Mouse (Mus musculus) thymus, postnatal 0 days (tissue): Measurements from ENCODE around the gene Oog4. TPM values are rescaled to one million over a fixed set of nuclear protein-coding genes. Genes with fewer than 3 reads are reported as not detected.
"Not testable (repeated sequence)": the region's sequence is repeated elsewhere in the genome, so short reads cannot be mapped to it uniquely, and the experiment has no call there.

ENCODE experiments used
- DNase-seq: peaks from one replicate; pipeline ENCODE4 v3.0.0-alpha.2; 2015; ENCODE audit warnings: low spot score
- polyA plus RNA-seq: library from polyadenylated mRNA; unstranded; fragments of >200 nt; fragmentation: Nextera tagmentation; extraction: Ambion mirVana; gene quantifications from 2 replicates; pipeline ENCODE4 v1.2.1, GENCODE M21; 2015

Oog4 gene
- polyA plus RNA-seq = not detected in 2 replicates

DNA sequence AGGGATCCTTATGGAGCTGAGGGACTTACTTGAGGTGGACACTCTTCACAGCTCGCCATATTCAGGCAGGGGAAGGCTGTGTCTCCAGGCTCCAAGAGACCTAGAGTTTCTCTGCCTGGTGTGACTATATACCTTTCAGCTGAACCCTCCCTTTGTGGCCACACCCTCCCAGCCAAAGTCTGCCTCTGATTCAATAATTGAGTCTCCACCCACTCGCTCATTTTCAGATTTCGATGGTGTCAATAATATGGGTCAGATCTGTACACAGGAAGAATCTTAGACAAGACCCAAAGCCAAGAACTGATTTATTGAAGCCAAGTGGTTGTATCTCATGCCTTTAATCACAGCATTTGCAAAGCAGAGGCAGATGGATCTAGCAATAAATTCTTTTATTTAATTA lies at the start of gene Oog4:
Gene Oog4, minus strand, starts transcription at position 101 of the 400 bp plus-strand sequence.
- no peak for DNase-seq

DNA sequence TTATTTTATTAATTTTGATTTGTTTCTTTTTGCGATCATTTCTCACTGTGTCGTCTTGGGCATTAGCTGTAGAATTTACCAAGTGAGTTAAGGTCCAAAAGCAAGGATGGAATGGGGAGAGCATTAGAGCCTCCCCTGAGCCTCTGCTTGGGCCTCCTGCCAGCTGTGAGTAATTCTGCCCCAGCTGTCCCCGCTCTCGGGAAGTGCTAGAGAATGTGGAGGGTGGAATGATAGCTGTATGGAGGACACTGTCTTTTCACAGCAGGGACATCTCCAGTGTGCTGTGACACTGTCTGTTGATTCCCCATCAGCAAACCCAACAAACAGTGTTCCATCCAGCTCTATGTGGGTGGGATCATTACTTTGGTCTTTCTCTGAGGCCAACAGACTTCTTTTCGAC lies 23.4 kb downstream of the Oog4 start:
- not testable (repeated sequence) for DNase-seq

DNA sequence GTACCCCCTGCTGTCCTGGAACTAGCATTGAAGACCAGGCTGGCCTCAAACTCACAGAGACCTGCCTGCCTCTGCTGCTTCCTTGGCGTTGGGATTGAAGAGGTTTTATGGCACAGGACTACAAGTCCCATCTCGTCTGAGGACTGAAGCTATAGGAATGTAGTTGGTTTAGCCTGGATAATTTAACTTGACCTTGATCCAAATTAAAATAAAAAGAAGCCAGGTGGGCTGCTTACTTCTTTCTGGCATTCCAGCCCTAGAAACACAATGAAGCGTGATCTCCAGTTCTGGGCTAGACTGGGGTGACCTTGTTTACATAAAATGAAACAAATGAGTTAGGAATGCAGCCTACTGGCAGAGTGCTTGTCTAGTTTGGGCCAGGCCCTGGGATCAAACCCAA lies 36.0 kb downstream of the Oog4 start:
- DNase-seq = no peak

DNA sequence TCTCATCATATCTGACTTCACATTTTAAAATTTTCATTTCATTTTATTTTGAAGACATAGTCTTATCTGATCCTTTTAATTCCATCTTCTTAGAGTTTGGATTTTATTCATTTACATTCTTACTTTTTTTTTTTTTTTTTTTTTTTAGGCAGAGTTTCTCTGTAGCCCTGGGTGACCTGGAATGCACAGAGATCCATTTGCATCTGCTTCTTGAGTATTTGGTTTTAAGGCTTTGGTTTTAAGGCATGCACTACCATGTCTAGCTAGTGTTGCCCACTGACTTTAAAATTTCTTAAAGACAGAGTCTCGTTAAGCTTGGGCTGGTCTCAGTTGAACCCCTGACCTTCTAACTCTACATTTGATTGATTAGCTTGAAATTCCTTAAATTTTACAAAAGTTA lies 36.5 kb downstream of the Oog4 start:
- no peak for DNase-seq

DNA sequence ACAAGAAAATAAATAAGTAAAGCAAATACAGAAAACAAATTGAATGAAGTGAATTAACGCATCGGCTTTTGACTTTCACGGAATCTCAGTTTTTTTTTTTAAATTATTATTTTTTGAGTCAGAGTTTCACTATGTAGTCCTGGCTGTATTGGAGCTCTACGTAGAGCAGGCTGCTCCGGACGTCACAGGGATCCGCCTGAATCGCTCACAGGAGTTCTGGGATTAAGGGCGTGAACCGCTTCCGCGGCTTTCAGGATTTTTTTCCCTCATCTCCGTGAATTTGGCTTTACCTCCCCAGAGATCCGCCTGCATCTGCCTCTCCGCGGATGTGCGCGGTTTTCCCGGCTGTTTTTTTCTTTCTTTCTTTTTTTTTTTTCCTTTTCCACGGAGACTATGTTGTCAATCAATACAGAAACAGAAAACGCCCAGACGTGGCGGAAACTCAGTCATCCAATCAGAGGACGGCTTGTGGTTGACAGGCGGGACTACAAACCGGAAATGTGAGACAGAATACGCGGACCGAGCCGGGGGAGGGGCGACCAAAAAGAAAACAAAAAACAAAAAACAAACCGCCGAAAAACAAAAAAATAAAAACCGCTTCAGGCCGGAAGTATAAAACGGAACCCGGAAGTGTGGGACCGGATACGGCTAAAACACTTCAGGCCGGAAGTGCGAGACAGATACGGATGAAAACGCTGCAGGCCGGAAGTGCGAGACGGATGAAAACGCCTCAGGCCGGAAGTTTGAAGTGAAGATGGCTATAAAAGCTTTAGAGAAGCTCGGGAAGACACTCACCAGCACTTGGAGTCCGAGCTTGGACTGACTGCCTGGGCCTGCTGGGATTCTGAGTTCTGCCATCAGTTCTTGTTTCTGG lies 37.7 kb downstream of the Oog4 start, which contains the start of gene Pramef8:
Gene Pramef8, plus strand, starts transcription at position 208 of the 874 bp plus-strand sequence.
- DNase-seq = peak; percentile 91

DNA sequence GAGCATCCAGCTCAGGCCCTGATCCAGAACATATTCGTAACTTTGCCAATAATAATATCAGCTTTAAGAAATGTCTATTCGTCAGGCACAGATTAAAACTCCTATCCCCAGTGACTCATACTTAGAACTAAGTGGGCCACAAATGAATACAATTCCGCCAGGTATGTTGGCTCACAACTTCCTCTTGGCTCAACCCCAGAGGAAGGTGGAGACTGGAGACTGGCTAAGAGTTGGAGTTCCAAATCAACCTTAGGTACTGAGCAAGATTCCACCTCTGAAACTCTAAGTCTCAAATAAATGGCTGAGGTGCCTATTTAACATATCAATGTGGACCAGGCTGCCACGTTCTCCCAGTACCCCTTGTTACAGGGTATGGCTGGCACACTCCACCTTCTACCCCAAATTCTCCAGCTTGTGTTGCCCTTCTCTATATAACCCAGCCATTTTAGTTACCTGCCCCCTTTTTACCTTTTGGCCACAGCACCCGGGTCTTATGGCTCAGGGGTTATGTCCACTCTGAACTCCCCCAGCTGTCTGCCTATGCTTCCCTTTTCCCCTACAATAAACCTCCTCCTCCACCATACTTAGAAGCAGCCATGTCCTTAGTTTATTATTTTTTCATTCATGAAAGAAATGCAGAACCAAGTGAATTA lies 38.4 kb downstream of the Oog4 start:
- DNase-seq = no peak

DNA sequence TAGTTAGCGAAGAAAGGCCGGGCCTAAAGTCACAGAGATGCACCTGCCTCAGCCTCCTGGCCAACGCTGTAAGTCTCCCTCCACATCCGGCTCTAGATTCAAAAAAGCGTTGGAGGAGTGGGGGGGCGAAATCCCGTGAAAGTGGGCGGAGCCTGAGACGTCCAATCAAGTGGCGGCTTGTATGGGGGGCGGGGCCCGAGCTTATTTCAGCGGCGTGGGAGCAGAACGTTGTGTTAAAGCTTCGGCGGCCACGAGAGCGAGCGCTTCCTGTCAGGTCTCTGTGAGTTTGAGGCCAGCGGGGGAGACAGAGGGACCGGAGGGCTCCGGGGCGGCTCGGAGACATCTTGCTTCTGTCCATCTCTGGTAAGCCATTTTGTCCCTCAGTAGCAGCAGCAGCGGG lies 55.9 kb downstream of the Oog4 start, which contains the start of gene Pramel1:
Gene Pramel1, plus strand, starts transcription at position 248 of the 400 bp plus-strand sequence.
- no peak for DNase-seq

DNA sequence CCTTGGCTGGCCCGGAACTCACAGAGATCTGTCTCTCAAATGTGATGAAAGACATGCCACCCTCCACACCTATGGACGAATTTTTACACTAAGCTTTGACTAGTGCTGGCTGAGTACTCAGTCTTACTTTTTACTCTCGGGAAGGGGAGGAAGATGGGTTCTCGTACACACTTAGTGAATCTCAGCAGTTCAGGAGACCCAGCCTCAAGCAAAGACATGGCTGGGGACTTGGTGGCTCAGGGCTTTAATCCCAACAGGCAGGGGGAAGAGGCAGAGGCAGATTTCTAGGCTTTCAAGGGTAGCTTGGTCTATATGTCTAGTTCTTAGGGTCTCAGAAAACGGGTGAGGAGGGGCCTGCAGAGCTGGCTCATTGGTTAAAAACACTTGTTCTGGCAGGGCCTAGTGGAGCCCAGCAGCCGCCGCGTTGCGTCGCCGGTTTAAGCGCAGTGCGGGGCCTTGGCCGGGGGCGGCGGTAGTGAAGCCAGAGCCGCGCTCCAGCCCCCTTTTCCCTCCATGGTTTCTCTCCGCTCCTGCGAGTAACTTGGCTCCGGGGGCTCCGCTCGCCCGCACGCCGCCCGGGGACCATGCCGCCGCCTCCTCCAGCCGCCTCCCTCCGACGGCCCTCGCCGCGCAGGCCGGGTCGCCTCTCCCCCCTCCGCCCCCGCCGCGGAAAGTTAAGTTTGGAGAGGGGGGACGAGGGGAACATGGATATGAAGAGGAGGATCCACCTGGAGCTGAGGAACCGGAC lies 61.0 kb downstream of the Oog4 start:
- DNase-seq = peak; percentile 17

Other genes starting within 250 kb of the Oog4 start
- gene Prdm2, start 237.3 kb downstream of the Oog4 start, polyA plus RNA-seq = 8.9 and 9.6 TPM in 2 replicates
- gene Pdpn, start 150.8 kb downstream of the Oog4 start, polyA plus RNA-seq = 20.0 and 20.2 TPM in 2 replicates
- not detected in 2 replicates for gene Lrrc38, start 100.6 kb downstream of the Oog4 start, polyA plus RNA-seq
- gene Pramel1, start 55.9 kb downstream of the Oog4 start, polyA plus RNA-seq = not detected in 2 replicates
- 17.9 and 19.1 TPM in 2 replicates for gene Pramef8, start 37.9 kb downstream of the Oog4 start, polyA plus RNA-seq
- not detected in 2 replicates for gene Gm13043, start 61.0 kb upstream of the Oog4 start, polyA plus RNA-seq
- not detected in 2 replicates for gene Gm13040, start 85.6 kb upstream of the Oog4 start, polyA plus RNA-seq
- not detected in 2 replicates for gene BC080695, start 101.4 kb upstream of the Oog4 start, polyA plus RNA-seq
- not detected in 2 replicates for gene Gm13057, start 101.4 kb upstream of the Oog4 start, polyA plus RNA-seq
- not detected in 2 replicates for gene Gm13083, start 164.7 kb upstream of the Oog4 start, polyA plus RNA-seq
- gene Gm13088, start 206.9 kb upstream of the Oog4 start, polyA plus RNA-seq = not detected in 2 replicates